Mouse (Mus musculus) MEL (cell line): Measurements from ENCODE around the gene Pan2. TPM values are rescaled to one million over a fixed set of nuclear protein-coding genes. Genes with fewer than 3 reads are reported as not detected.
A peak's percentile ranks its signal among the peaks of the same experiment; 100 is the strongest.

Source experiments
- DNase-seq: peaks from one replicate; pipeline ENCODE4 v3.0.0; 2011; ENCODE audit warnings: low read depth, low spot score
- H3K27ac ChIP-seq: 2 replicates; pipeline ENCODE4 v1.5.1; 2012; ENCODE audit warnings: low read depth, mild to moderate bottlenecking, control low read depth, low read length, moderate library complexity; ENCODE audit not compliant: control insufficient read depth
- H3K27me3 ChIP-seq, 2 experiments: fragments of 150-350 bp in 1 of 2; sonication (generic) in 1 of 2; 2 replicates each; pipeline ENCODE4 v1.6.1; 2012; ENCODE audit warnings: low read length in 2 of 2, mild to moderate bottlenecking in 2 of 2, improper control_type of control experiment in 1 of 2, moderate library complexity in 1 of 2; ENCODE audit not compliant: insufficient read depth in 2 of 2, control insufficient read depth in 1 of 2
- H3K36me3 ChIP-seq, 2 experiments: 2 replicates each; pipeline ENCODE4 v1.6.1; 2012 to 2014; ENCODE audit warnings: low read length in 2 of 2, improper control_type of control experiment in 1 of 2, inconsistent platforms in 1 of 2, mild to moderate bottlenecking in 1 of 2; ENCODE audit not compliant: insufficient read depth in 2 of 2, control insufficient read depth in 1 of 2
- H3K4me1 ChIP-seq, 2 experiments: fragments of 150-350 bp in 1 of 2; sonication (generic) in 1 of 2; 2 replicates each; pipeline ENCODE4 v1.6.1; 2012; ENCODE audit warnings: low read length in 2 of 2, improper control_type of control experiment in 1 of 2, mild to moderate bottlenecking in 1 of 2; ENCODE audit not compliant: insufficient read depth in 2 of 2, control insufficient read depth in 1 of 2
- H3K4me3 ChIP-seq, 2 experiments: fragments of 150-350 bp in 1 of 2; sonication (generic) in 1 of 2; 2 replicates each; pipeline ENCODE4 v1.5.1; 2012; ENCODE audit warnings: low read depth in 2 of 2, low read length in 2 of 2, mild to moderate bottlenecking in 2 of 2, moderate library complexity in 2 of 2, control low read depth in 1 of 2, improper control_type of control experiment in 1 of 2; ENCODE audit not compliant: control insufficient read depth in 1 of 2, insufficient read depth in 1 of 2
- H3K79me2 ChIP-seq: 2 replicates; pipeline ENCODE4 v1.6.1; 2012; ENCODE audit warnings: mild to moderate bottlenecking, low read length, moderate library complexity; ENCODE audit not compliant: control insufficient read depth, poor library complexity, insufficient read depth
- H3K9ac ChIP-seq: 2 replicates; pipeline ENCODE4 v1.6.1; 2012; ENCODE audit warnings: low read depth, mild to moderate bottlenecking, control low read depth, low read length, moderate library complexity; ENCODE audit not compliant: control insufficient read depth, poor library complexity, severe bottlenecking
- H3K9me3 ChIP-seq: fragments of 150-350 bp; sonication (generic); replicated peaks from 2 replicates; pipeline ENCODE4 v1.6.1; 2012; ENCODE audit warnings: mild to moderate bottlenecking, low read length, improper control_type of control experiment, moderate library complexity; ENCODE audit not compliant: insufficient read depth
- BHLHE40 ChIP-seq: IDR thresholded peaks from 2 replicates; pipeline ENCODE4 v1.6.1; 2012; ENCODE audit warnings: low read depth, mild to moderate bottlenecking, inconsistent platforms, low read length, improper control_type of control experiment, borderline replicate concordance
- CHD1 ChIP-seq: IDR thresholded peaks from 2 replicates; pipeline ENCODE4 v1.6.1; 2012; ENCODE audit warnings: low read depth, mild to moderate bottlenecking, inconsistent platforms, low read length, improper control_type of control experiment
- CHD2 ChIP-seq: IDR thresholded peaks from 2 replicates; pipeline ENCODE4 v1.6.1; 2011; ENCODE audit warnings: low read length, improper control_type of control experiment
- CTCF ChIP-seq, 3 experiments: IDR thresholded peaks in 2 of 3; conservative IDR thresholded peaks in 1 of 3; 2 replicates each; pipeline ENCODE4 v1.5.1; 2011 to 2012; ENCODE audit warnings: low read length in 3 of 3, low read depth in 2 of 3, mild to moderate bottlenecking in 2 of 3, improper control_type of control experiment in 1 of 3, inconsistent platforms in 1 of 3, mixed read lengths in 1 of 3, moderate library complexity in 1 of 3; ENCODE audit not compliant: control insufficient read depth in 1 of 3, insufficient read depth in 1 of 3, poor library complexity in 1 of 3, severe bottlenecking in 1 of 3
- EP300 ChIP-seq, 2 experiments: IDR thresholded peaks; 2 replicates each; pipeline ENCODE4 v1.6.1; 2011; ENCODE audit warnings: improper control_type of control experiment in 2 of 2, low read length in 2 of 2, low read depth in 1 of 2, mild to moderate bottlenecking in 1 of 2
- ETS1 ChIP-seq: IDR thresholded peaks from 2 replicates; pipeline ENCODE4 v1.6.1; 2012; ENCODE audit warnings: low read depth, mild to moderate bottlenecking, inconsistent platforms, low read length, improper control_type of control experiment, moderate library complexity
- GABPA ChIP-seq: IDR thresholded peaks from 2 replicates; pipeline ENCODE4 v1.6.1; 2012; ENCODE audit warnings: low read depth, mild to moderate bottlenecking, inconsistent platforms, low read length, improper control_type of control experiment, moderate library complexity
- GATA1 ChIP-seq: IDR thresholded peaks from 2 replicates; pipeline ENCODE4 v1.6.1; 2011; ENCODE audit warnings: low read depth, low read length, improper control_type of control experiment
- HCFC1 ChIP-seq: IDR thresholded peaks from 2 replicates; pipeline ENCODE4 v1.6.1; 2012; ENCODE audit warnings: low read depth, mild to moderate bottlenecking, inconsistent platforms, low read length, improper control_type of control experiment, moderate library complexity
- JUND ChIP-seq: IDR thresholded peaks from 2 replicates; pipeline ENCODE4 v1.6.1; 2011; ENCODE audit warnings: low read depth, mild to moderate bottlenecking, improper control_type of control experiment, low read length
- MAFK ChIP-seq: IDR thresholded peaks from 2 replicates; pipeline ENCODE4 v1.6.1; 2011; ENCODE audit warnings: low read depth, mild to moderate bottlenecking, low read length, improper control_type of control experiment, borderline replicate concordance
- MAX ChIP-seq: IDR thresholded peaks from 2 replicates; pipeline ENCODE4 v1.6.1; 2011; ENCODE audit warnings: low read length, improper control_type of control experiment
- MAZ ChIP-seq: IDR thresholded peaks from 2 replicates; pipeline ENCODE4 v1.6.1; 2012; ENCODE audit warnings: low read depth, mild to moderate bottlenecking, inconsistent platforms, low read length, improper control_type of control experiment
- MEF2A ChIP-seq: IDR thresholded peaks from 2 replicates; pipeline ENCODE4 v1.6.1; 2014; ENCODE audit warnings: low read depth, mild to moderate bottlenecking, inconsistent platforms, low read length, improper control_type of control experiment; ENCODE audit not compliant: poor library complexity, insufficient replicate concordance, severe bottlenecking; ENCODE audit errors: extremely low read depth
- MXI1 ChIP-seq: IDR thresholded peaks from 2 replicates; pipeline ENCODE4 v1.6.1; 2011; ENCODE audit warnings: mild to moderate bottlenecking, low read depth, low read length, improper control_type of control experiment
- MYC ChIP-seq: IDR thresholded peaks from 2 replicates; pipeline ENCODE4 v1.6.1; 2011; ENCODE audit warnings: low read depth, mild to moderate bottlenecking, low read length, improper control_type of control experiment, moderate library complexity
- NELFE ChIP-seq: IDR thresholded peaks from 2 replicates; pipeline ENCODE4 v1.6.1; 2011; ENCODE audit warnings: low read depth, low read length, improper control_type of control experiment
- POLR2A ChIP-seq, 2 experiments: IDR thresholded peaks; 2 replicates each; pipeline ENCODE4 v1.6.1; 2011 to 2012; ENCODE audit warnings: low read length in 2 of 2, mild to moderate bottlenecking in 2 of 2, control low read depth in 1 of 2, improper control_type of control experiment in 1 of 2, low read depth in 1 of 2, moderate library complexity in 1 of 2; ENCODE audit not compliant: control insufficient read depth in 1 of 2, insufficient read depth in 1 of 2, poor library complexity in 1 of 2
- POLR2AphosphoS2 ChIP-seq: IDR thresholded peaks from 2 replicates; pipeline ENCODE4 v1.6.1; 2011; ENCODE audit warnings: low read length, improper control_type of control experiment
- SIN3A ChIP-seq: IDR thresholded peaks from 2 replicates; pipeline ENCODE4 v1.6.1; 2012; ENCODE audit warnings: low read length, improper control_type of control experiment, inconsistent platforms
- SMC3 ChIP-seq: IDR thresholded peaks from 2 replicates; pipeline ENCODE4 v1.6.1; 2011; ENCODE audit warnings: low read depth, low read length, improper control_type of control experiment
- TAL1 ChIP-seq: IDR thresholded peaks from 2 replicates; pipeline ENCODE4 v1.6.1; 2012; ENCODE audit warnings: mild to moderate bottlenecking, inconsistent platforms, low read length, moderate library complexity, mixed read lengths
- TBP ChIP-seq: IDR thresholded peaks from 2 replicates; pipeline ENCODE4 v1.8.0; 2011; ENCODE audit warnings: low read depth, low read length, improper control_type of control experiment
- TCF12 ChIP-seq: IDR thresholded peaks from 2 replicates; pipeline ENCODE4 v1.6.1; 2014; ENCODE audit warnings: low read depth, mild to moderate bottlenecking, inconsistent platforms, low read length, improper control_type of control experiment, moderate library complexity
- UBTF ChIP-seq: IDR thresholded peaks from 2 replicates; pipeline ENCODE4 v1.6.1; 2012; ENCODE audit warnings: low read depth, mild to moderate bottlenecking, inconsistent platforms, low read length, improper control_type of control experiment, moderate library complexity, borderline replicate concordance; ENCODE audit not compliant: insufficient read depth
- ZC3H11A ChIP-seq: IDR thresholded peaks from 2 replicates; pipeline ENCODE4 v1.6.1; 2012; ENCODE audit warnings: low read depth, mild to moderate bottlenecking, inconsistent platforms, low read length, improper control_type of control experiment
- ZMIZ1 ChIP-seq: IDR thresholded peaks from 2 replicates; pipeline ENCODE4 v1.6.1; 2012; ENCODE audit warnings: low read depth, mild to moderate bottlenecking, inconsistent platforms, low read length, improper control_type of control experiment, moderate library complexity
- ZNF384 ChIP-seq: IDR thresholded peaks from 2 replicates; pipeline ENCODE4 v1.6.1; 2012; ENCODE audit warnings: low read depth, mild to moderate bottlenecking, inconsistent platforms, low read length, improper control_type of control experiment
- polyA plus RNA-seq, 2 experiments: library from polyadenylated mRNA; stranded (reverse) in 1 of 2; unstranded in 1 of 2; fragments of >175 nt in 1 of 2; fragments of >200 nt in 1 of 2; gene quantifications; 2 replicates each; pipeline versions ENCODE4 v1.2.1 to v1.2.4; 2012; ENCODE audit warnings: low replicate concordance in 2 of 2, low read depth in 1 of 2; ENCODE audit not compliant: insufficient read length in 2 of 2, insufficient read depth in 1 of 2, missing spikeins in 1 of 2
- total RNA-seq: library from RNA; depleted of rRNA; stranded (reverse); fragments of 300-350 nt; gene quantifications from 2 replicates; pipeline ENCODE4 v1.2.3, GENCODE M21; 2012

The Pan2 gene
- total and polyA plus RNA-seq, 3 experiments: 6.8 to 28.6 TPM; not detected in 1

DNA sequence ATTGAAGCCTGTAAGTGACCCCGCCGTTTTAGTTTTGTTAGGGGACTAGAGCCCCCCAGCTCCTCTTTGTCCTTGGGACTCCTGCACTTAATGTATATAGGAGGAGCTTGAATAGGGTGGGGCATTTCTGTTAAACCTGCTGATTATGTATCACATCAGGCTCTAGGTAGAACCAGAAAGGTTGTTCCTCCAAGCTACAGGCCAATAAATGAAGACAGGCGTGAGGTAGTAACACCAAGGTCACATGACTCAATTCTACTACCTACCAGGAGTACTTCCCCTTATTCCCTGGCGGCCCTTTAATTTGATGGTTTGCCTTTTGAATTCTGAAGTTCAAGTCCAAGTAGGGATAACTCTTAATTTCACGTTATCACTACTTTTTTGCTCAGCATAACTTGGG lies 35.3 kb downstream of the Pan2 start (continued):
- TF ChIP-seq MXI1 (no peak; the same call in 1 of the 2 replicates), MAZ (no peak), UBTF (no peak), TBP (peak; percentile 61), BHLHE40 (peak; percentile 43; the same call in 1 of the 2 replicates), GATA1 (no peak), POLR2AphosphoS2 (no peak), GABPA (no peak), CHD2 (no peak), CTCF (IDR thresholded peaks at IDR 0.05 in 2 of 3, conservative IDR thresholded peaks at IDR 0.05 in 1 of 3; ENCODE audit: control insufficient read depth in 1 of 3, insufficient read depth in 1 of 3, low read depth in 2 of 3, low read length in 3 of 3, poor library complexity in 1 of 3, severe bottlenecking in 1 of 3) (no peak)
- TF ChIP-seq, all 39 proteins: peak for 12

- TF ChIP-seq ZNF384 (no peak), TCF12 (no peak), POLR2A (IDR thresholded peaks at IDR 0.05; ENCODE audit: control insufficient read depth in 1 of 2, insufficient read depth in 1 of 2, low read depth in 1 of 2, low read length in 2 of 2, poor library complexity in 1 of 2) (no peak), CHD1 (no peak), ZMIZ1 (no peak), TAL1 (no peak), MEF2A (no peak)
- H3K4me1 ChIP-seq: peaks cover 32 to 50% of the 10 kb centered on the region in 2 experiments
- H3K27me3 ChIP-seq: no peaks in the 10 kb centered on the region
- peaks cover 58% of the 10 kb centered on the region for H3K79me2 ChIP-seq
- H3K27ac ChIP-seq: peak overlapping the region; percentile 56
- no peaks in the 10 kb centered on the region for H3K9me3 ChIP-seq
- H3K4me3 ChIP-seq: peak overlapping the region; percentile 20 to 28; a peak in 1 of 4 replicates
- DNase-seq: no peak
- H3K36me3 ChIP-seq: peaks cover 8 to 71% of the 10 kb centered on the region in 2 experiments
- H3K9ac ChIP-seq: peak overlapping the region; percentile 51
Observed at GRCm38 (mm10) chr10:128338948-128339347, 35.8 kb downstream of the Pan2 start.

DNA sequence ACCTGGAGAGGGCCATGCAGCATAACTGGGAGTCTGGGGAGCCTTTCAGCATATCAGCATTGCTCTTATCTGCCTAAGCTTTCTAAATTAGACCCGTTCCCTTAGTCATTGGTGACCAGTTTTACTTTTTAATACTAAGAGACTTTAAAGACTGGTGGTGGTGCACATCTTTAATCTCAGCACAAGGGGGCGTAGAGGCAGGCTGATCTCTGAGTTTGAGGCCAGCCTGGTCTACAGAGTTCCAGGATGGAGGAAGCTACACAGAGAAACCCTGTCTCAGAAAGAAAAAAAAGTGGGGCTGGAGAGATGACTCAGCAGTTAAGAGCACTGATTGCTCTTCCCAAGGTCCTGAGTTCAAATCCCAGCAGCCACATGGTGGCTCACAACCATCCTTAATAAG lies 37.1 kb downstream of the Pan2 start:
- no peak for TF ChIP-seq HCFC1
- TF ChIP-seq MAFK: no peak
- no peak for TF ChIP-seq TCF12
- TF ChIP-seq MAX: no peak
- TF ChIP-seq NELFE: no peak
- no peak for TF ChIP-seq MEF2A
- peak; percentile 44 for TF ChIP-seq SMC3
- peak; percentile 6 to 23; a peak in 1 of 4 replicates for TF ChIP-seq EP300 (IDR thresholded peaks at IDR 0.05; ENCODE audit: low read depth in 1 of 2, low read length in 2 of 2)
- TF ChIP-seq CHD1: no peak
- peak; percentile 61; the same call in 1 of the 2 replicates for TF ChIP-seq GATA1
- TF ChIP-seq ETS1: no peak
- TF ChIP-seq CTCF (IDR thresholded peaks at IDR 0.05 in 2 of 3, conservative IDR thresholded peaks at IDR 0.05 in 1 of 3; ENCODE audit: control insufficient read depth in 1 of 3, insufficient read depth in 1 of 3, low read depth in 2 of 3, low read length in 3 of 3, poor library complexity in 1 of 3, severe bottlenecking in 1 of 3): peak; percentile 41 to 60 (median 44)
- TF ChIP-seq POLR2A (IDR thresholded peaks at IDR 0.05; ENCODE audit: control insufficient read depth in 1 of 2, insufficient read depth in 1 of 2, low read depth in 1 of 2, low read length in 2 of 2, poor library complexity in 1 of 2): no peak
- no peak for TF ChIP-seq JUND
- TF ChIP-seq ZC3H11A: no peak
- TF ChIP-seq MYC: no peak
- TF ChIP-seq TBP: no peak
- TF ChIP-seq SIN3A: 0 out of 2 replicates have a peak, but pooled peaks have one; percentile 55
- TF ChIP-seq ZNF384: peak; percentile 66; the same call in 1 of the 2 replicates
- H3K4me1 ChIP-seq: peaks cover 34 to 43% of the 10 kb centered on the region in 2 experiments
- DNase-seq: peak; percentile 79
- no peak overlapping the region for H3K4me3 ChIP-seq
- H3K9me3 ChIP-seq: no peaks in the 10 kb centered on the region
- no peaks in the 10 kb centered on the region for H3K27me3 ChIP-seq
- peaks cover 60% of the 10 kb centered on the region for H3K79me2 ChIP-seq
- peak overlapping the region; percentile 55 for H3K27ac ChIP-seq
- no peak overlapping the region for H3K9ac ChIP-seq
- peaks cover 8 to 66% of the 10 kb centered on the region in 2 experiments for H3K36me3 ChIP-seq
